Mouse (Mus musculus) heart, embryonic 15.5 days (tissue): ENCODE results near the gene Teddm2. TPM values are rescaled to one million over a fixed set of nuclear protein-coding genes. Genes with fewer than 3 reads are reported as not detected.

Experiments
- ATAC-seq: fragments of 200-750 bp; cut with Nextera tagmentation; replicated peaks from 2 replicates; pipeline ENCODE4 v1.8.0; 2017; ENCODE audit warnings: low read depth, moderate TSS enrichment; ENCODE audit not compliant: insufficient number of reproducible peaks, insufficient read depth, low FRiP score
- H3K27ac ChIP-seq: fragments of 300-500 bp; sonication (generic); 2 replicates; pipeline ENCODE4 v1.5.1; 2015; ENCODE audit warnings: mild to moderate bottlenecking, inconsistent platforms
- H3K27me3 ChIP-seq: fragments of 300-500 bp; sonication (generic); 2 replicates; pipeline ENCODE4 v1.6.1; 2015; ENCODE audit warnings: inconsistent platforms
- H3K36me3 ChIP-seq: fragments of 300-500 bp; sonication (generic); 2 replicates; pipeline ENCODE4 v1.6.1; 2015; ENCODE audit warnings: mild to moderate bottlenecking, inconsistent platforms
- H3K4me1 ChIP-seq: fragments of 300-500 bp; sonication (generic); replicated peaks from 2 replicates; pipeline ENCODE4 v1.6.1; 2015; ENCODE audit warnings: inconsistent platforms
- H3K4me2 ChIP-seq: fragments of 300-500 bp; sonication (generic); 2 replicates; pipeline ENCODE4 v1.6.1; 2015; ENCODE audit warnings: inconsistent platforms, mild to moderate bottlenecking, moderate library complexity
- H3K4me3 ChIP-seq: fragments of 300-500 bp; sonication (generic); 2 replicates; pipeline ENCODE4 v1.5.1; 2015; ENCODE audit warnings: mild to moderate bottlenecking, inconsistent platforms
- H3K9ac ChIP-seq: fragments of 300-500 bp; sonication (generic); 2 replicates; pipeline ENCODE4 v1.6.1; 2015; ENCODE audit warnings: mild to moderate bottlenecking, inconsistent platforms
- H3K9me3 ChIP-seq: fragments of 300-500 bp; sonication (generic); replicated peaks from 2 replicates; pipeline ENCODE4 v1.6.1; 2016; ENCODE audit warnings: inconsistent platforms
- WGBS: fragments of 180-500 bp; shearing (Covaris S2); methylation state at CpG from one replicate; pipeline ENCODE4 v1.1.7; 2015; ENCODE audit warnings: mixed read lengths; 5-methylcytosine and 5-hydroxymethylcytosine counted together
- polyA plus RNA-seq: library from polyadenylated mRNA; unstranded; fragments of >200 nt; fragmentation: Nextera tagmentation; extraction: Ambion mirVana; gene quantifications from 2 replicates; pipeline ENCODE4 v1.2.1, GENCODE M21; 2015

Gene Teddm2
- polyA plus RNA-seq, 1 experiment from 2014 or later = 0.19 TPM

- ATAC-seq = no peak
- H3K4me1 ChIP-seq = peaks cover 17% of the 10 kb centered on the region
- H3K9me3 ChIP-seq = no peaks in the 10 kb centered on the region
- no peak overlapping the region for H3K4me3 ChIP-seq
- no peak overlapping the region for H3K4me2 ChIP-seq
- H3K27ac ChIP-seq = no peak overlapping the region
- H3K36me3 ChIP-seq = peaks cover 53% of the 10 kb centered on the region
- 91% methylated on average over 13 of the region's 13 CpGs for WGBS
- H3K27me3 ChIP-seq = no peaks in the 10 kb centered on the region
- H3K9ac ChIP-seq = no peak overlapping the region
Observed at GRCm38 (mm10) chr1:153903006-153903405, 3.0 kb upstream of the Teddm2 start.

- WGBS = 3% methylated on average over 25 of the region's 25 CpGs
- ATAC-seq = no peak
- peaks cover 34% of the 10 kb centered on the region for H3K36me3 ChIP-seq
Observed at GRCm38 (mm10) chr1:153900860-153901730, 1.1 kb upstream of the Teddm2 start.

GRCm38 (mm10) chr1:153900381-153900780, 353 bp upstream of the Teddm2 start:
- under 1% methylated on average over 36 of the region's 36 CpGs for WGBS
- H3K4me1 ChIP-seq = peaks cover 17% of the 10 kb centered on the region
- peak overlapping the region; percentile 80 for H3K4me2 ChIP-seq
- H3K9ac ChIP-seq = peak overlapping the region; percentile 80
- no peaks in the 10 kb centered on the region for H3K9me3 ChIP-seq
- H3K4me3 ChIP-seq = peak overlapping the region; percentile 76
- H3K36me3 ChIP-seq = peaks cover 27% of the 10 kb centered on the region
- H3K27me3 ChIP-seq = no peaks in the 10 kb centered on the region
- ATAC-seq = peak; percentile 40
- H3K27ac ChIP-seq = peak overlapping the region; percentile 95

More at GRCm38 (mm10) chr1:153900860-153901730, 1.1 kb upstream of the Teddm2 start:
- H3K4me1 ChIP-seq = peaks cover 17% of the 10 kb centered on the region
- H3K4me2 ChIP-seq = peak overlapping the region; percentile 80
- peak overlapping the region; percentile 76 for H3K4me3 ChIP-seq
- no peaks in the 10 kb centered on the region for H3K27me3 ChIP-seq
- no peaks in the 10 kb centered on the region for H3K9me3 ChIP-seq
- peak overlapping the region; percentile 95 for H3K27ac ChIP-seq
- H3K9ac ChIP-seq = peak overlapping the region; percentile 80

DNA sequence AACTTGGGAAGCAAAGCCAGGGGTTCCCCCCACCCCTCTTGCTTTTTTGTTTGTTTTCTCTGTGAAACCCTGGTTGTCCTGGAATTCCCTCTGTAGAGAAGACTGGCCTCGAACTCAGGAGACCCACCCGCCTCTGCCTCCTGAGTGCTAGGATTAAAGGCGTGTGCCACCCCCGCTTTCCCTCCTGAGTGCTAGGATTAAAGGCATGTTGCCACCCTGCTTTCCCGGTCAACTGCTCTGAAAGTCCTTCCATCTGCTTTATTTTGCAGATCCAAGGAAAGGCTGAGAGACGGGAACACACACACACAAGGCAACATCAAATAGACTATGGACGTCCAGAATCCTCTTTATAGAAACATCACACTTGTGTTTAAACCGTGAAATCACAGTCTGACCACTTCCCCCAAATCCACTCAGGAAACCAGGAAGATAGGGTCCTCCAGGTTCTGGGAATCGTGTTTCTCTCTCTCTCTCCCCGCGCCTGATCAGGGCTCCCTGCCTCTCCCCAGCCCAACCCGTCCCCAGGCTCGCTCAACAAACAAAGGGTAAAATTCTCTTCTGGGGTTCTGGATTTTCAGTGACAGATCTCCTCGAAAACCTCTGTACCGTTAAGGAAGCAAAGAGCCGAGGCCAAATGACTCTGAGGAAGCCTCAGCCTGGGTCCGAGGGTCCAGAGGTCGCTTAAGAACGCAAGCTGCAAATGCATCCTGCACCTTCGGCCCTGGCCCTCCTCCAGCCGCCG, 868 bp downstream of the Teddm2 start:
- Histone ChIP-seq H3K9me3 (no peaks in the 10 kb centered on the region), H3K27me3 (no peaks in the 10 kb centered on the region), H3K36me3 (peaks cover 15% of the 10 kb centered on the region), H3K9ac (peak overlapping the region; percentile 59), H3K27ac (peak overlapping the region; percentile 95), H3K4me2 (peak overlapping the region; percentile 80), H3K4me1 (peaks cover 20% of the 10 kb centered on the region), H3K4me3 (peak overlapping the region; percentile 76)
- 20% methylated on average over 22 of the region's 22 CpGs for WGBS
- ATAC-seq = peak; percentile 38; the same call in 1 of the 2 replicates

- WGBS = 77% methylated on average over 8 of the region's 8 CpGs
- no peaks in the 10 kb centered on the region for H3K27me3 ChIP-seq
- peaks cover 20% of the 10 kb centered on the region for H3K4me1 ChIP-seq
- no peak overlapping the region for H3K4me3 ChIP-seq
- no peaks in the 10 kb centered on the region for H3K9me3 ChIP-seq
- H3K4me2 ChIP-seq = no peak overlapping the region
- H3K36me3 ChIP-seq = no peaks in the 10 kb centered on the region
- no peak overlapping the region for H3K27ac ChIP-seq
- H3K9ac ChIP-seq = no peak overlapping the region
- no peak for ATAC-seq
Observed at GRCm38 (mm10) chr1:153897196-153897595, 2.8 kb downstream of the Teddm2 start.

DNA sequence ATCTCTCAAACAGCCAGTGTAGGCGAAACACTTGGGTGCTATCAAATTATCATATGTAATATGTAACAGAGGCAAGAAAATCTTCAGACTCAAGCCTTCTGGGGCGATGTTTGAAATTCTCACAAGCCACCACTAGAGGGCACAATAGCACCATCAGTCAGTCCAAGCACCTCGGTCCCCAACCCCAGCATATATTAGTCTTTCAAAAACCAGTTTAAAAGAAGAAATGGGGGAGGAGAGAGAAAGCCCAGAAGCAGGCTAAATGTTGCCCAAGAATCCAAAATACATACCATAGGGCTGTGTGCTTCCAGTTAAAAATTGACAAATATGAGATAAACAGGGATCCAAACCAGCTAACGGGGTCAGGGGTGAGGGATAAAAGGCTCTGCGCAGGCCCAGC, 5.0 kb downstream of the Teddm2 start:
- Histone ChIP-seq H3K27me3 (no peaks in the 10 kb centered on the region), H3K9ac (no peak overlapping the region), H3K4me3 (no peak overlapping the region), H3K4me1 (peaks cover 8% of the 10 kb centered on the region), H3K9me3 (no peaks in the 10 kb centered on the region), H3K27ac (no peak overlapping the region), H3K36me3 (no peaks in the 10 kb centered on the region), H3K4me2 (no peak overlapping the region)
- WGBS = 36% methylated on average over 5 of the region's 5 CpGs
- no peak for ATAC-seq

DNA sequence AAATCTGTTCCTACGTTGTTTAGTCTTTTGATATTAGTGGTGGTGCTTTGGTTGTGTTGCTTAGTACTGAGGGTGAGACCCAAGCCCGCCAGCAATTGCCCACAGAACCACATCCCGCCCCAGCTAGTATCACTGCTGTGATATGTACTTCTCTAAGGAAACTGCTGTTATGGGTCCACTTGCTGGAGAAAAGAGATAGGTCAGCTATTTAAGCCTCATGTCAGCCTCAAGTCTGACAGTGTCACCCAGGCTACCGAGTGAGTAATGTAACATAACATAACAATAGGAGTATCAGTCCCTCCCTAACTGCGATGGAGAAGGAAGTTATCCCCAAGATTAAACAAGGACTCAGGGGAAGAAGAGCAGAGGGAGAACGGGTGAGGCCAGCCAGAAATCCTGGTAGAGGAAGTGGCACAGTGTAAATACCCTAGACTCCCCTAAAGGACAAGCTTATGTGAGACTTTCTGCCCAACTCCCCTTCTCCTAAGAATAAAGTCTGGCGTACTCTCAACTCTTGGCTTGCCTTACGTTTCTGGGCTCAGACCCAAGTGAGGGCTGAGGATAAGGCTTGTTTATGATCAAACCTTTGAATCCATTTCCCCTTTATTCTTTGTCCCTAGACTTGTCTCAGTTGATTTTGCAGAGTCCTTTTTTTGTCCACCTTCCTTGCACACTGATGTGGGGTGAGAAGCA, 5.7 kb downstream of the Teddm2 start:
- Histone ChIP-seq H3K27me3 (no peaks in the 10 kb centered on the region), H3K27ac (peak overlapping the region; percentile 9; the same call in 1 of the 2 replicates), H3K4me2 (no peak overlapping the region), H3K9ac (no peak overlapping the region), H3K9me3 (no peaks in the 10 kb centered on the region), H3K4me3 (no peak overlapping the region), H3K4me1 (peaks cover 8% of the 10 kb centered on the region), H3K36me3 (no peaks in the 10 kb centered on the region)
- ATAC-seq = no peak
- 39% methylated on average over 8 of the region's 8 CpGs for WGBS

- H3K9ac ChIP-seq = no peak overlapping the region
- H3K27ac ChIP-seq = no peak overlapping the region
- WGBS = 54% methylated on average over 2 of the region's 2 CpGs
- H3K27me3 ChIP-seq = no peaks in the 10 kb centered on the region
- peaks cover 3% of the 10 kb centered on the region; the same call in 1 of the 2 replicates for H3K4me1 ChIP-seq
- no peaks in the 10 kb centered on the region for H3K36me3 ChIP-seq
- H3K4me2 ChIP-seq = no peak overlapping the region
- no peak overlapping the region for H3K4me3 ChIP-seq
- ATAC-seq = no peak
- H3K9me3 ChIP-seq = no peaks in the 10 kb centered on the region
Observed at GRCm38 (mm10) chr1:153893746-153894145, 6.3 kb downstream of the Teddm2 start.

GRCm38 (mm10) chr1:153891442-153891841, 8.6 kb downstream of the Teddm2 start, which contains the start of gene Teddm1a:
TSS of gene Teddm1a (plus strand) at chr1:153891742.
- WGBS = 51% methylated on average over 4 of the region's 4 CpGs
- no peaks in the 10 kb centered on the region for H3K36me3 ChIP-seq
- no peak within 1 kb of the TSS for H3K4me2 ChIP-seq
- H3K27me3 ChIP-seq = no peaks in the 10 kb centered on the region
- no peaks in the 10 kb centered on the region for H3K9me3 ChIP-seq
- no peak within 1 kb of the TSS for H3K4me3 ChIP-seq
- no peak within 1 kb of the TSS for H3K27ac ChIP-seq
- H3K9ac ChIP-seq = no peak within 1 kb of the TSS
- ATAC-seq = no peak
- H3K4me1 ChIP-seq = peaks cover 3% of the 10 kb centered on the region; the same call in 1 of the 2 replicates

DNA sequence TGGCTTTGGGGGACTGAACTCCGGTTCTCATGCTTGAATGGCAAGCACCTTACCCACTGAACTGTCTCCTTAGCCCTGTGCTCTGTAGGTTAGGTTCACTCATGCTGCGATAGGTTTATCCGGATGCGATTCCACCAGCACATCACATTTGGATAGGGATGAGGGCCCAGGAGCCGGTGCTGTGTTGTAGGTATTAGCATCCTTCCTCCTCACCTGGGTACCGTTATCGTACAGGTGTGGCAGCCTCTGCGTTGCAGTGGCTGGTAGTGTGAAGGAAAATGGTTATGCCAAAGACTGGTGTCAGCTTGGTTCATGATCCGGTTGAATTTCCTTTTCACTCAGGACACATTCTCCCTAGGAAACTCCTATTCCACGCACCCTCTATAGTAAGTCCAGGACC, 9.9 kb downstream of the Teddm2 start:
- no peak overlapping the region for H3K4me2 ChIP-seq
- no peak overlapping the region for H3K4me3 ChIP-seq
- H3K27ac ChIP-seq = no peak overlapping the region
- no peak for ATAC-seq
- no peaks in the 10 kb centered on the region for H3K36me3 ChIP-seq
- H3K9ac ChIP-seq = no peak overlapping the region
- no peaks in the 10 kb centered on the region for H3K9me3 ChIP-seq
- WGBS = 94% methylated on average over 10 of the region's 10 CpGs
- H3K27me3 ChIP-seq = no peaks in the 10 kb centered on the region
- H3K4me1 ChIP-seq = peaks cover 3% of the 10 kb centered on the region; the same call in 1 of the 2 replicates
